Mouse (Mus musculus): ENCODE results near the gene Zmynd8.

DNA sequence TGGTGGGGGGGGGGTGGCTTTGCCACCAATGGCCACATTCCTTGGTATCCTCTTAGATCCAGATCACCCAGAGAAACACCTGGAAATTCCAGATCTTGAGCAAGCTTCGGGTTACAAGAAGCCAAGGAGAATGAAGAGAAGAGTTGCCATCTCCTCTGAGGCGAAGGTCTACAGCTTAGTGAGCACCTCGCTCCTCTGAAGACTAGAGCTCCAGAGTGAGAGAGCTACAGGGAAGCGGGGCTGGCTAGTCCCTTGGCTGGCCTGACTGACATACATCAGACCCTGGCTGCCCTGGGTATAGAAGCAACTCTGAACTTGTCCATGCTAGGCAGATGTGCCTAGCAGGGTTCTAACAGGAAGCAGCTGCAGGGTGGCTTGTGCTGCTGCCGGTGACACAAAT is 89.7 kb downstream of the Zmynd8 start:
- TF ChIP-seq TAL1 (IDR thresholded peaks at IDR 0.05; ENCODE audit: low read length) = no peak
- TF ChIP-seq GATA1 (IDR thresholded peaks at IDR 0.05; ENCODE audit: low read length) = no peak
